Mouse (Mus musculus) stomach, postnatal 0 days (tissue): ENCODE data around the gene Cd24a. TPM values are rescaled to one million over a fixed set of nuclear protein-coding genes. Genes with fewer than 3 reads are reported as not detected.

Source experiments
- ATAC-seq: fragments of 200-750 bp; cut with Nextera tagmentation; 2 replicates; pipeline ENCODE4 v1.8.0; 2017; ENCODE audit not compliant: low FRiP score, low TSS enrichment
- DNase-seq: peaks from one replicate; pipeline ENCODE4 v3.0.0-alpha.2; 2016; ENCODE audit warnings: low spot score
- H3K27ac ChIP-seq: fragments of 300-500 bp; sonication (generic); replicated peaks from 2 replicates; pipeline ENCODE4 v1.5.1; 2014; ENCODE audit warnings: mild to moderate bottlenecking, control low read depth
- H3K27me3 ChIP-seq: fragments of 300-500 bp; sonication (generic); 2 replicates; pipeline ENCODE4 v1.6.1; 2014; ENCODE audit warnings: low read length; ENCODE audit not compliant: control insufficient read depth, insufficient read depth
- H3K36me3 ChIP-seq: fragments of 300-500 bp; sonication (generic); 2 replicates; pipeline ENCODE4 v1.6.1; 2014; ENCODE audit warnings: low read length, mixed read lengths; ENCODE audit not compliant: control insufficient read depth, insufficient read depth
- H3K4me1 ChIP-seq: fragments of 300-500 bp; sonication (generic); replicated peaks from 2 replicates; pipeline ENCODE4 v1.6.1; 2014; ENCODE audit warnings: antibody characterized with exemption; ENCODE audit not compliant: control insufficient read depth, insufficient read depth
- H3K4me2 ChIP-seq: fragments of 300-500 bp; sonication (generic); replicated peaks from 2 replicates; pipeline ENCODE4 v1.6.1; 2014; ENCODE audit warnings: low read depth, mild to moderate bottlenecking, control low read depth, moderate library complexity
- H3K4me3 ChIP-seq: fragments of 300-500 bp; sonication (generic); 2 replicates; pipeline ENCODE4 v1.5.1; 2014; ENCODE audit warnings: low read depth, low read length, control low read depth
- H3K9ac ChIP-seq: fragments of 300-500 bp; sonication (generic); 2 replicates; pipeline ENCODE4 v1.6.1; 2014; ENCODE audit warnings: mild to moderate bottlenecking, low read length, control low read depth, mixed read lengths
- H3K9me3 ChIP-seq: fragments of 300-500 bp; sonication (generic); 2 replicates; pipeline ENCODE4 v1.6.1; 2016; ENCODE audit warnings: low read length; ENCODE audit not compliant: control insufficient read depth
- CTCF ChIP-seq: IDR thresholded peaks from 2 replicates; pipeline ENCODE4 v1.5.1; 2016; ENCODE audit warnings: antibody characterized with exemption, low read depth, mild to moderate bottlenecking, moderate library complexity
- EP300 ChIP-seq: optimal IDR thresholded peaks from 2 replicates; pipeline ENCODE3; 2016; ENCODE audit warnings: antibody characterized with exemption
- WGBS: fragments of 180-500 bp; shearing (Covaris S2); extraction: QIAGEN DNeasy Blood & Tissue Kit; methylation state at CpG from one replicate; pipeline ENCODE4 v1.1.7; 2014; 5-methylcytosine and 5-hydroxymethylcytosine counted together
- polyA plus RNA-seq: library from polyadenylated mRNA; unstranded; fragments of >200 nt; fragmentation: Nextera tagmentation; extraction: Ambion mirVana; gene quantifications from 2 replicates; pipeline ENCODE4 v1.2.1, GENCODE M21; 2015

The Cd24a gene
- polyA plus RNA-seq, 1 experiment from 2014 or later = 397 TPM

DNA sequence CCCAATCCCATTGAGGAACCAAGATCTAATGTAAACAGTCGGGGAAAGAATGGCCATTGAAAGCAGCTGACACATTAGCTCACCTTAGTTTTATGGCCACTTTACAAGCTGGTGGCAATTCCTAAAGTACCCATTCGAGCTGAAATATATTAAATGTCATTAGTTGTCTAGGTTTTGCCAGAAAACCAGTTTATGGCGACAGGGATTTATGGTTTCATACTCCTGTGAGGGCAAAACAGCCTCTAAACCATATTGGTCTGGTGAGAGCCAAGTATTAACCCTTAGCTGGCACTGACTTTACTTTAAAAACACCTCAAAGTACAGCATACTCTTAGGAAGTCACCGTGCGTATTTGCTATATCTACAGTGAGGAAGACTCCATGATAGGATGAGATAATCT lies 46.3 kb downstream of the Cd24a start:
- Histone ChIP-seq H3K27ac (no peak overlapping the region), H3K27me3 (no peaks in the 10 kb centered on the region), H3K9ac (no peak overlapping the region), H3K36me3 (no peaks in the 10 kb centered on the region), H3K4me1 (no peaks in the 10 kb centered on the region), H3K4me2 (no peak overlapping the region), H3K4me3 (no peak overlapping the region), H3K9me3 (0 out of 2 replicates have a peak, but pooled peaks cover 2% of the 10 kb centered on the region)
- ATAC-seq (no peak), DNase-seq (no peak)
- 76% methylated on average over 5 of the region's 5 CpGs for WGBS
- TF ChIP-seq CTCF (no peak), EP300 (no peak)

DNA sequence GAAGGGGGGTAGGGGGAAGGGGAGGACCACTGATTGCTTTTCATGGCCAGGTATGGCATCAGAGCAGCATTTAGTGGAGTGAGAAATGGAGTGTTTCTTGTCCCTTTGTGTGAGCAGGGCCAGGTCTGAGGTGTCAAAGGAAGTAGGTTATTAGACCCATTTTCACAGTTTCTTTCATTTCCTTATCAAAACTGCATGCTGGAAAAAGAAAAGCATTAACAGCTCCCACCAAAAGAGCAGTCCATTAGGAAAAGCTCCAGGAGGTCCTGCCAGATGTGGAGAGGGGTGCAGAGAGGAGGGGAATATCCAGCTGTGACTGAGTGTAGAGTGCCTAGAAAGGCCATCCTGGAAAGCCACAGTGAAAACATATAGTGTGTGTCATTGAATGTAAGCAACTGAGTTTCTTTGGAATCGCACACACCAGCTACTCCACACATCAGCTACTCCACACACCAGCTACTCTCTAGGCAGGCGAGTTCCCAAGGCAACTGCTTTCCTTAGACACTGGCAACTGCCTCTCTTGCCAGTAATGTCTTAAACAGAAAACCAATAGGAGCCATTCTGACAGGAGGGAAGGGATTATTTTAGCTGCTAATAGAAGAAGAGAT lies 46.8 kb downstream of the Cd24a start:
- no peak overlapping the region for H3K4me3 ChIP-seq
- DNase-seq (no peak), ATAC-seq (no peak)
- no peak overlapping the region for H3K27ac ChIP-seq
- H3K9me3 ChIP-seq = 0 out of 2 replicates have a peak, but pooled peaks cover 2% of the 10 kb centered on the region
- H3K4me2 ChIP-seq = no peak overlapping the region
- no peak overlapping the region for H3K9ac ChIP-seq
- no peaks in the 10 kb centered on the region for H3K36me3 ChIP-seq
- no peaks in the 10 kb centered on the region for H3K27me3 ChIP-seq
- no peaks in the 10 kb centered on the region for H3K4me1 ChIP-seq
- 54% methylated on average over 2 of the region's 2 CpGs for WGBS
- no peak for TF ChIP-seq EP300
- no peak for TF ChIP-seq CTCF

DNA sequence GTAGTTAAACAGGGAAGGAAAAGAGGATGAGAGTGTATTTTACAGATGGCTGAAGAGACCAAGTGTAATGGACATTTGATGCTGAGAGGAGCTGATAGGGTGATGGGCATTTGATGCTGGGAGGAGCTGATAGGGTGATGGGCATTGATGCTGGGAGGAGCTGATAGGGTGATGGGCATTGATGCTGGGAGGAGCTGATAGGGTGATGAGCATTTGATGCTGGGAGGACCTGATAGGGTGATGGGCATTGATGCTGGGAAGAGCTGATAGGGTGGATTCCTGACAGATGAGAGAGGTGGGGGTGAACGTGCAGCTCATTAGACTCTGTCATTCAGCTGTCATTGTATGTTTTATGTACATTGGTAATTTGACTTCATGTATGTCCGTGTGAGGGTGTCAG lies 47.5 kb downstream of the Cd24a start:
- no peak for DNase-seq
- WGBS = 74% methylated on average over 2 of the region's 2 CpGs
- Histone ChIP-seq H3K27ac (no peak overlapping the region), H3K4me2 (no peak overlapping the region), H3K9me3 (0 out of 2 replicates have a peak, but pooled peaks cover 2% of the 10 kb centered on the region), H3K27me3 (no peaks in the 10 kb centered on the region), H3K36me3 (no peaks in the 10 kb centered on the region), H3K4me1 (no peaks in the 10 kb centered on the region), H3K4me3 (no peak overlapping the region), H3K9ac (no peak overlapping the region)
- TF ChIP-seq CTCF (no peak), EP300 (no peak)
- ATAC-seq = no peak

DNA sequence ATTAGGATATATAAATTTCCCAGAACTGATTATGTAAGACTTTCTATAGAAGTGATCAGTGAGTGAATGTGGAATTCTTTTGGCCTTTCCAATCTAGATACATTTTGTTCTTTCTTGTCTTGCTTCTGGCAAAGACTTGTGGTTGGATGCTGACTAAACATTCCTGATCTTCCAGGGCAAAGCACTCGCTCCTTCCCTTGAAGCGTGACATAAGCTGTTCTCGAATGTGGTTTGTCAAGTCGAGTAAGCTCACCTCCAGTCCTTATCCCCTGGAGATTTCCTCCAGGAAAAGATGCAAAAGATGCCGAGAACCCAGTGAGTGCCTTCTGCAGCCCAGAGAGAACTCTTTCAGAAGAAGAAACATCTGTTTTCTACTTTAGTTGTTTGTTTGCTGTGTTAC lies 51.1 kb downstream of the Cd24a start:
- Histone ChIP-seq H3K4me1 (no peaks in the 10 kb centered on the region), H3K9ac (no peak overlapping the region), H3K27ac (no peak overlapping the region), H3K4me3 (no peak overlapping the region), H3K36me3 (no peaks in the 10 kb centered on the region), H3K27me3 (no peaks in the 10 kb centered on the region), H3K9me3 (0 out of 2 replicates have a peak, but pooled peaks cover 2% of the 10 kb centered on the region), H3K4me2 (no peak overlapping the region)
- whole genome bisulfite sequencing = 30% methylated on average over 5 of the region's 5 CpGs
- ATAC-seq (no peak), DNase-seq (no peak)
- TF ChIP-seq EP300 = no peak

DNA sequence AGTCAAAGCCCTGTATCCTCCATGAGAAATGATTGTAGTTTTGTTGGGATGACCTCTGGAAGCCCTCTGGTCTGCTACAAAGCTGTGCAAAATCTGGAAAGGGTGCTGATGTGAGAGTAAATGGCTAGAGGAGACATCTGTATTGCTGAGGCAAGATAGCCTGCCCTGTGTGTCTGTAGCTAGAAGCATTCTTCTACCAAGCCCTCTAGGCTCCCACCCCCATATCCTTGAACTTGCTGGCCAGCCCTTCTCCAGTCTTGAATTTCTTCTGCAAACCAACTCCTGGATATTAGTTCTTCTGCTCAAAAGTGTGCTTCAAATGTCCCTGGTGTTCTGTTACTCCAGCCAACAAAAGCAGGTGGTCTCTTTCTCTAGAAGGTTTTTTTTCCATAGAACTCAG lies 51.8 kb downstream of the Cd24a start:
- H3K9ac ChIP-seq = no peak overlapping the region
- ATAC-seq = no peak
- no peaks in the 10 kb centered on the region for H3K4me1 ChIP-seq

DNA sequence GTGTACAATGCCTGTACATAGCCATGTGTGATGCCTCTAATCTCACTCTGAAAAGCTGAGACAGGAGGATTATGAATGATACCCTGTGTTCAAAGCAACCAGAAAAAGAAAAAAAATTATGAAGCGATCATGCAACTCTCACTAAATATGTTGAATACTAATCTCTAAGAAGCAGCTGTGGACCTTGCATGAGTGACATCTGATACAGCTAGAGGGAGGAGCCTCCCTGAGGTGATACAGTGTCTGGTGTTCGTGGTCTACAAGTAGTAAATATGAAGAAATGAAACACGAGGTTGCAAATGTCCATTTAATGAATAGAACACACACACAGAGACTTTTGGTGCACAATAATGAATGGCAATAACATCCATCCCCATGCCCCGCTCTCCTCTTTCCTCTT lies 52.5 kb downstream of the Cd24a start:
- H3K27ac ChIP-seq = no peak overlapping the region
- ATAC-seq = no peak
- H3K27me3 ChIP-seq = no peaks in the 10 kb centered on the region
- H3K36me3 ChIP-seq = no peaks in the 10 kb centered on the region
- H3K4me3 ChIP-seq = no peak overlapping the region
- DNase-seq = no peak
- no peak overlapping the region for H3K9ac ChIP-seq
- no peak for TF ChIP-seq CTCF
- no peak for TF ChIP-seq EP300
- H3K4me1 ChIP-seq = no peaks in the 10 kb centered on the region
- 0 out of 2 replicates have a peak, but pooled peaks cover 2% of the 10 kb centered on the region for H3K9me3 ChIP-seq
- 67% methylated on average over 4 of the region's 4 CpGs for WGBS
- no peak overlapping the region for H3K4me2 ChIP-seq

More for the DNA sequence above, 51.8 kb downstream of the Cd24a start:
- Histone ChIP-seq H3K4me2 (no peak overlapping the region), H3K4me3 (no peak overlapping the region), H3K27ac (no peak overlapping the region), H3K9me3 (0 out of 2 replicates have a peak, but pooled peaks cover 2% of the 10 kb centered on the region), H3K36me3 (no peaks in the 10 kb centered on the region), H3K27me3 (no peaks in the 10 kb centered on the region)
- no peak for TF ChIP-seq CTCF
- TF ChIP-seq EP300 = no peak
- no peak for DNase-seq
